Mouse (Mus musculus): ENCODE results near the gene Col12a1.

GRCm38 (mm10) chr9:79618839-79619597 is 99.6 kb downstream of the Col12a1 start:
- TF ChIP-seq E2F4 (IDR thresholded peaks at IDR 0.05; ENCODE audit: insufficient read depth) (no peak), POLR2AphosphoS2 (IDR thresholded peaks at IDR 0.05; ENCODE audit: insufficient read length, low read depth) (no peak), POLR2A (IDR thresholded peaks at IDR 0.05; ENCODE audit: insufficient read length, low read depth) (no peak), MYOD1 (IDR thresholded peaks at IDR 0.05; ENCODE audit: control insufficient read depth in 1 of 3, insufficient read length in 2 of 3, low read depth in 2 of 3) (no peak)
